Mouse (Mus musculus) gastrocnemius, postnatal 25 days (tissue): Measurements from ENCODE around the gene Vmn1r233. TPM values are rescaled to one million over a fixed set of nuclear protein-coding genes. Genes with fewer than 3 reads are reported as not detected.

Experiments
- DNase-seq: peaks from one replicate; pipeline ENCODE4 v3.0.0; 2022
- long read RNA-seq, 2 experiments: library from polyadenylated mRNA; stranded (forward); transcript quantifications; one replicate each; pipeline ENCODE4 v2.0.0; 2021
- total RNA-seq, 2 experiments: library from RNA; stranded (reverse); gene quantifications; 1 replicate in 1 of 2; 2 replicates in 1 of 2; pipeline ENCODE4 v1.2.3; 2021

The Vmn1r233 gene
- not detected for total RNA-seq
- long read RNA-seq, experiment 1: 0 reads
- long read RNA-seq, experiment 2: 0 reads

- DNase-seq: no peak
These were observed at the start of gene Vmn1r233 for GRCm38 (mm10) chr17:20996364-20996763. Gene Vmn1r233 (minus strand): TSS chr17:20996464.

- DNase-seq: no peak
These were observed 22.3 kb upstream of the Vmn1r233 start for GRCm38 (mm10) chr17:21018410-21019080.

- no peak for DNase-seq
These were observed 13.5 kb upstream of the Vmn1r233 start for GRCm38 (mm10) chr17:21009726-21010125.

GRCm38 (mm10) chr17:21008382-21009331 lies 12.4 kb upstream of the Vmn1r233 start, which contains the start of gene Zfp160:
Gene Zfp160 (plus strand): TSS chr17:21008903.
- peak; percentile 77 for DNase-seq

- DNase-seq: no peak
These were observed 2.5 kb downstream of the Vmn1r233 start for GRCm38 (mm10) chr17:20993716-20994115.

- DNase-seq: no peak
These were observed 29.6 kb downstream of the Vmn1r233 start for GRCm38 (mm10) chr17:20966681-20967080.

- peak; percentile 56 for DNase-seq
These were observed 30.8 kb downstream of the Vmn1r233 start for GRCm38 (mm10) chr17:20965421-20965820.

- no peak for DNase-seq
These were observed 35.9 kb downstream of the Vmn1r233 start for GRCm38 (mm10) chr17:20960386-20960785.

GRCm38 (mm10) chr17:20946636-20947035 lies 49.6 kb downstream of the Vmn1r233 start:
- no peak for DNase-seq

GRCm38 (mm10) chr17:20946026-20946565 lies 50.2 kb downstream of the Vmn1r233 start:
- DNase-seq: no peak

- DNase-seq: peak; percentile 99
These were observed 51.0 kb downstream of the Vmn1r233 start, which contains the start of gene Ppp2r1a for GRCm38 (mm10) chr17:20944985-20945891. Gene Ppp2r1a (plus strand): TSS chr17:20945311.

GRCm38 (mm10) chr17:20944226-20944625 lies 52.0 kb downstream of the Vmn1r233 start:
- DNase-seq: no peak

Other genes starting within 250 kb of the Vmn1r233 start
- gene Vmn1r228, start 210.3 kb downstream of the Vmn1r233 start, total RNA-seq: not detected
- gene Vmn1r229, start 184.9 kb downstream of the Vmn1r233 start, total RNA-seq: not detected
- not detected for gene Vmn1r230, start 156.0 kb downstream of the Vmn1r233 start, total RNA-seq
- gene Vmn1r231, start 91.4 kb downstream of the Vmn1r233 start, total RNA-seq: not detected
- gene Vmn1r232, start 76.8 kb downstream of the Vmn1r233 start, total RNA-seq: not detected
- 100 to 1,000 TPM in 1 of 2 experiments, 10 to 100 TPM in 1; 83.7 to 103 TPM for gene Ppp2r1a, start 51.2 kb downstream of the Vmn1r233 start, total RNA-seq
- gene Zfp160, start 12.4 kb upstream of the Vmn1r233 start, total RNA-seq: 1 to 10 TPM; 6.4 to 7.3 TPM
- not detected for gene Vmn1r234, start 229.6 kb upstream of the Vmn1r233 start, total RNA-seq